Mouse (Mus musculus) hindbrain, embryonic 14.5 days (tissue): ENCODE measurements around the gene Slc9a3r2. TPM values are rescaled to one million over a fixed set of nuclear protein-coding genes. Genes with fewer than 3 reads are reported as not detected.

Experiments
- ATAC-seq: fragments of 200-750 bp; cut with Nextera tagmentation; 2 replicates; pipeline ENCODE4 v1.8.0; 2017; ENCODE audit warnings: moderate number of reproducible peaks, mild to moderate bottlenecking, moderate TSS enrichment, moderate library complexity; ENCODE audit not compliant: low FRiP score
- DNase-seq: peaks from one replicate; pipeline ENCODE4 v3.0.0-alpha.2; 2015; ENCODE audit warnings: low spot score
- H3K27ac ChIP-seq: fragments of 300-500 bp; sonication (generic); 2 replicates; pipeline ENCODE4 v1.5.1; 2014; ENCODE audit warnings: mild to moderate bottlenecking, moderate library complexity
- H3K27me3 ChIP-seq: fragments of 300-500 bp; sonication (generic); 2 replicates; pipeline ENCODE4 v1.6.1; 2014; ENCODE audit warnings: mild to moderate bottlenecking, low read length, mixed read lengths; ENCODE audit not compliant: control insufficient read depth, insufficient read depth
- H3K36me3 ChIP-seq: fragments of 300-500 bp; sonication (generic); replicated peaks from 2 replicates; pipeline ENCODE4 v1.6.1; 2014; ENCODE audit not compliant: control insufficient read depth, insufficient read depth
- H3K4me1 ChIP-seq: fragments of 300-500 bp; sonication (generic); replicated peaks from 2 replicates; pipeline ENCODE4 v1.6.1; 2014; ENCODE audit warnings: antibody characterized with exemption, low read length, mixed read lengths; ENCODE audit not compliant: control insufficient read depth, insufficient read depth
- H3K4me2 ChIP-seq: fragments of 300-500 bp; sonication (generic); replicated peaks from 2 replicates; pipeline ENCODE4 v1.6.1; 2014; ENCODE audit warnings: mild to moderate bottlenecking, moderate library complexity
- H3K4me3 ChIP-seq: fragments of 300-500 bp; sonication (generic); replicated peaks from 2 replicates; pipeline ENCODE4 v1.5.1; 2014; ENCODE audit warnings: mild to moderate bottlenecking, low read length
- H3K9ac ChIP-seq: fragments of 300-500 bp; sonication (generic); 2 replicates; pipeline ENCODE4 v1.6.1; 2014
- H3K9me3 ChIP-seq: fragments of 300-500 bp; sonication (generic); 2 replicates; pipeline ENCODE4 v1.6.1; 2016; ENCODE audit warnings: low read length; ENCODE audit not compliant: control insufficient read depth
- WGBS: fragments of 180-500 bp; shearing (Covaris S2); extraction: QIAGEN DNeasy Blood & Tissue Kit; methylation state at CpG from one replicate; pipeline ENCODE4 v1.1.7; 2014; 5-methylcytosine and 5-hydroxymethylcytosine counted together
- polyA plus RNA-seq: library from polyadenylated mRNA; unstranded; fragments of >200 nt; fragmentation: Nextera tagmentation; extraction: Ambion mirVana; gene quantifications from 2 replicates; pipeline ENCODE4 v1.2.1, GENCODE M21; 2014

The Slc9a3r2 gene
- polyA plus RNA-seq, 1 experiment from 2014 or later, result 53.5 TPM

DNA sequence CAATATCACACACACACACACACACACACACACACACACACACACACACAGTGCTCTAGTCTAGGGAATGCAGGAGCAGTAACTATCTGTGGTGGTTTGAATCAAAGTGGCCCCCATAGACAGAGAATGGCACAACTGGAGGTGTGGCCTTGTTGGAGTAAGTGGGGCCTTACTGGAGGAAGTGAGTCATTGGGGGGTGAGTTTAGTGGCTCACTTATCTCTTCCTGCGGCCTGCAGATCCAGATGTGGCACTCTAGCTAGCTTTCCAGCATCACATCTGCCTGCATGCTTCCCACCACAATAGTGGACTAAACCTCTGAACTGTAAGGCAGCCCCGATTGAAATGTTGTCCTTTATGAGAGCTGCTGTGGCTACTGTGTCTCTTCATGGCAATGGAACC, 39.4 kb downstream of the Slc9a3r2 start:
- WGBS, result 95% methylated on average over 2 of the region's 2 CpGs
- Histone ChIP-seq H3K9ac (no peak overlapping the region), H3K36me3 (peaks cover 74% of the 10 kb centered on the region), H3K4me2 (no peak overlapping the region), H3K27me3 (no peaks in the 10 kb centered on the region), H3K9me3 (no peaks in the 10 kb centered on the region), H3K4me3 (no peak overlapping the region), H3K4me1 (no peaks in the 10 kb centered on the region), H3K27ac (no peak overlapping the region)
- ATAC-seq (no peak), DNase-seq (no peak)

DNA sequence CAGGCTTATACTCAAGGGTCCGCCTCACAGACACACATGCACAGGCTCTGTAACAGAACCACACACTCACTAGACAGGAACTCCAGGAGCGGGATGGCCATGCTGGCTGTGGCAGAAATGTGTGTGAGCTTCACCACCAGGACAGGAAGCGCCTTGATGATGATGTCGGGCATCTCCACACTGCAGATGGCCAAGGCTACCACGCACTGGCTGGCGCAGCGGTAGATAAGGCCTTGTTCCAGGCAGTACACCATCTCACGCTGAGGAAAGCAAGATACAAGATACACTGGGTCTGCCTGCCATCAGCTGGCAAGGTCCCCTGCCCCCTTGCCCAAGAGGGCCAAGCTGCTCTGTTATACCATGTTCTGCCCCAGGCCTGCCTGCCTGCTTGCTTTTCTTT, 41.3 kb downstream of the Slc9a3r2 start:
- Histone ChIP-seq H3K36me3 (peaks cover 73% of the 10 kb centered on the region), H3K27me3 (no peaks in the 10 kb centered on the region), H3K9ac (no peak overlapping the region), H3K4me2 (no peak overlapping the region), H3K27ac (no peak overlapping the region), H3K4me3 (no peak overlapping the region), H3K9me3 (no peaks in the 10 kb centered on the region), H3K4me1 (no peaks in the 10 kb centered on the region)
- no peak for ATAC-seq
- no peak for DNase-seq
- WGBS, result 94% methylated on average over 8 of the region's 8 CpGs

DNA sequence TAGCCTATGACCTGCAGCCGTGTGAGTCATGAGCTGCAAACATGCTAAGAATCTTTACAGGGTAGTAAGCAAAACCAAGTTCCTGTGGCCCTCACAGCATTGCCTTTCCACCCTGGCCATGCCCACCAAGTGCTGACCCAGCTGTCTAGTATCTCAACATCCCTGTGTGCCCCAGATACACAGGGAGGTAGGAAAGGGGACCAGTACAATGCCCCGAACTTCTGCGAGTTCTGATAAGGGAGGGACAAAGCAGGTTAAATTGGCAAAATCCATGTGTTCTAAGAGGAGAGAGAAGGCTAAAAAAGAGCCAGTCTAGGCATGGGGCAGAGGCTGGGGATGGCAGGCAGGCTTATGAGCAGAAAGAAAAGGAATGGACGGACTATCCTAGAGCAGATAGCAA, 41.8 kb downstream of the Slc9a3r2 start:
- no peak for ATAC-seq
- no peaks in the 10 kb centered on the region for H3K9me3 ChIP-seq

DNA sequence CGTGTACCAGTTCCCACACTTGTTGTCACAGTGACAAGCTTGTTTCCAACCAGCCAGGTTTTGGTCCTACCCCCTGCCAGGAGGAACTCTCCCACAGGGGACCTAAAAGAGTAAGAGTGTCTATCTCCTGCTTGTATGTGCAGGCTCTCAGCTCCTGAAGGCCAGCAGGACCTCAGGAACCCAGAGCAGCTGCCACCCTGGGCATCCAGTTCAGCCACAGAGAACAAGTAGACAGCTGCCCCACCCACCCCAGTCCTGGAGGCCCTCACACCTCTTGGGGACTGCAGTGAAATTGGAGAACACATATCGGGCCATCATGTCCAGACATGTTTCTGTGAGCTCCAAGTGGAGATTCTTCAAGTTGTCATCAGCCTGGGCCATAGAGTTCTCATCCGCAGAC, 45.6 kb downstream of the Slc9a3r2 start:
- no peaks in the 10 kb centered on the region for H3K4me1 ChIP-seq
- DNase-seq (no peak), ATAC-seq (no peak)
- WGBS, result 93% methylated on average over 3 of the region's 3 CpGs
- peaks cover 91% of the 10 kb centered on the region for H3K36me3 ChIP-seq
- no peak overlapping the region for H3K9ac ChIP-seq
- no peak overlapping the region for H3K4me3 ChIP-seq
- no peak overlapping the region for H3K27ac ChIP-seq
- H3K27me3 ChIP-seq, result no peaks in the 10 kb centered on the region
- no peak overlapping the region for H3K4me2 ChIP-seq
- no peaks in the 10 kb centered on the region for H3K9me3 ChIP-seq

More for the DNA sequence above, 41.8 kb downstream of the Slc9a3r2 start:
- H3K27ac ChIP-seq, result no peak overlapping the region
- no peak for DNase-seq
- H3K4me1 ChIP-seq, result no peaks in the 10 kb centered on the region
- peaks cover 72% of the 10 kb centered on the region for H3K36me3 ChIP-seq
- H3K4me2 ChIP-seq, result no peak overlapping the region
- H3K9ac ChIP-seq, result no peak overlapping the region
- WGBS, result 94% methylated on average over 4 of the region's 4 CpGs
- no peaks in the 10 kb centered on the region for H3K27me3 ChIP-seq
- H3K4me3 ChIP-seq, result no peak overlapping the region

DNA sequence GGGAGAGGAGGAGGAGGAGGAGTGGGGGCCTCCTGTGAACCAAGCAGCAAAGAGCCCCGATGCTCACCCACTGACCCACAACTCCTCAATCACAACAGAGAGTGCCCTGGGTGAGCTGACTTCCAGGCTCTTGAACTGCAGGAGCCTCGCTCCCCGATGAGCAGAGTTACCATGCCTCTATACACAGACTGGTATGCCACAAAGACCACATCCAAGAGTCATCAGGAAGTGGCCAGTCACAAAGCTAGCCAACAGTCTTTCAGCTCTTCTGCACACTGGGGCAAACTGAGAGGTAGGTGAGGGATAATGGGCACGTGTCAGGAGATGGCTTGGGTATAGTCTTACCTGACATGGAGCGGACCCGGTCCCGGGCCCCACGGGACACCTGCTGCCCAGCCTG, 46.2 kb downstream of the Slc9a3r2 start:
- WGBS, result 92% methylated on average over 8 of the region's 8 CpGs
- ATAC-seq, result no peak
- Histone ChIP-seq H3K27me3 (no peaks in the 10 kb centered on the region), H3K4me1 (no peaks in the 10 kb centered on the region), H3K4me2 (no peak overlapping the region), H3K9me3 (no peaks in the 10 kb centered on the region), H3K27ac (no peak overlapping the region), H3K36me3 (peaks cover 96% of the 10 kb centered on the region), H3K9ac (no peak overlapping the region), H3K4me3 (no peak overlapping the region)
- DNase-seq, result no peak

DNA sequence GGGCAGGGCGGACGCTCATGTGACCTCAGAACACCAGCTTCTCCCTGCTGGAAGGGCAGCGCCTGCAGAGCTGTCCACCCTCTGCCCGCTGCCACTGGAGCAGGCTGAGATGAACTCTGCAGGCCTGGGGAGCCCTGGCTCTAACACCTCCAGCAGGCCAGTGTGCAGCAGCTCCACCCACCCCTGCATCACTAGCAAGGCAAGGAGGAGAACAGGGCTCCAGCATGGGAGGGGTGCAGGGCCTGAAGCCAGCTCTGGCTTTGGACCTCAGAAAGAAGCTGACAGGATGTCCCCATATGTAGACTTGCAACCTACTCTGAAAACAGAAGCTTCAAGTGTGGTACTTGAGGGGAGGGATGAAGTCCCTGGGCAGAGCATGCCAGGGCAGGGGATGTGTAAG, 49.6 kb downstream of the Slc9a3r2 start:
- Histone ChIP-seq H3K27ac (no peak overlapping the region), H3K9me3 (no peaks in the 10 kb centered on the region), H3K4me3 (no peak overlapping the region), H3K36me3 (peaks cover 97% of the 10 kb centered on the region), H3K4me2 (no peak overlapping the region), H3K27me3 (no peaks in the 10 kb centered on the region), H3K4me1 (no peaks in the 10 kb centered on the region), H3K9ac (no peak overlapping the region)
- 93% methylated on average over 4 of the region's 4 CpGs for WGBS
- ATAC-seq, result no peak
- no peak for DNase-seq

DNA sequence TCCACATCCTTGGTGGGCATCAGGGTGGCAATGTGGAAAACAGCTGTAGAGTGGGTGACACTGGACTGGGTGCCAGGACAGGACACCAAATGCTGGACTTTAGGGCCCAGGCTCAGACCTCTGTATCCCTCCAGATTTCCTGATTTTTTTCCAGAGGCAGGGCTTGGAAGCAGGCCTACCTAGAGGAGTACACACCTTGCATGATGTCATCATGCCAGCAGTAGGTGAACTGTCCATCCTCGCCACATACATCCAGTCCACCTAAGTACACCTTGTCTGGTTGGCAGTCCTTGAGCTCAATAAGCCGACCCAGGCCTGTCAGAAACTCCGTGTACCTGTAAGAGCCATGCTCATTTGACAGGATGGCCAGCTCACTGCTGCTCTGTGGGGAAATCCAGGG, 52.1 kb downstream of the Slc9a3r2 start:
- Histone ChIP-seq H3K9ac (no peak overlapping the region), H3K9me3 (no peaks in the 10 kb centered on the region), H3K27me3 (no peaks in the 10 kb centered on the region), H3K4me3 (no peak overlapping the region), H3K4me2 (no peak overlapping the region), H3K4me1 (no peaks in the 10 kb centered on the region), H3K36me3 (peaks cover 99% of the 10 kb centered on the region), H3K27ac (no peak overlapping the region)
- ATAC-seq, result no peak
- 98% methylated on average over 3 of the region's 3 CpGs for WGBS
- no peak for DNase-seq

DNA sequence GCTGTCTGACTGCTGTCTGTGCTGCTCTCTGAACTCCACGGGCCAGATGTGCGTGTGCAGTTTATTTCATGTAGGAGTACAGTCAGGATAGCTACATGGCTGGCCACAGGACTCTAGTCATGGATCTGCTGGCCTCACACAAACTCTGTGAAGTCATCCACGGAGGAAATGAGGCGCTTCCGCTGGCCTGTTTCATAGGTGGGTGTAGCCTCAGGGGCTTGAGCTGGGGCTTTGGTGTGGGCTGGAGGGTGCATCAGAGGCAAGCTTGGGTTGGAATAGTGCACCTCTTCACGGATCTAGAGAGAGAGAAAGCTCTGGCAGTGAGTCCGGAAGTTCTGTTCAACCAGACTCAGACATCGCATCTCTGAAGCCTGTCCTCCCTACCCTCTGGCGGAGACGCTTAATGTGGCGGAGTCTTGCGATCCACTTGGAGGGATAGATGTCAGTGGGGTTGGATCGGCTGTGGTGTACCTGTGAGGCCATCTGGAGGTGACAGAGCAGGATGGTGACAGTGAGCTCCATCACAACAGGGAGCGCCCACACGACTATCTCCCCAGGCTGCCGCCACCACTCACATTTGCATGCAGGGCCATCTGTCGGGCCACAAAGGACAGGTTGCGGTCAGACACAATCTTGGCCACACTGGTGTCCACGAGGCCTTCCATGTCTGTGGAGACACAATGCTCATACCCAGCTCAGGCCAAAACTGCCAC, 53.5 kb downstream of the Slc9a3r2 start:
- H3K27ac ChIP-seq, result no peak overlapping the region
- H3K36me3 ChIP-seq, result peaks cover 100% of the 10 kb centered on the region
- no peaks in the 10 kb centered on the region for H3K9me3 ChIP-seq
- no peak for DNase-seq
- no peak overlapping the region for H3K4me3 ChIP-seq
- no peak overlapping the region for H3K9ac ChIP-seq
- H3K27me3 ChIP-seq, result no peaks in the 10 kb centered on the region
- ATAC-seq, result no peak
- no peak overlapping the region for H3K4me2 ChIP-seq
- no peaks in the 10 kb centered on the region for H3K4me1 ChIP-seq
- 93% methylated on average over 19 of the region's 19 CpGs for WGBS

DNA sequence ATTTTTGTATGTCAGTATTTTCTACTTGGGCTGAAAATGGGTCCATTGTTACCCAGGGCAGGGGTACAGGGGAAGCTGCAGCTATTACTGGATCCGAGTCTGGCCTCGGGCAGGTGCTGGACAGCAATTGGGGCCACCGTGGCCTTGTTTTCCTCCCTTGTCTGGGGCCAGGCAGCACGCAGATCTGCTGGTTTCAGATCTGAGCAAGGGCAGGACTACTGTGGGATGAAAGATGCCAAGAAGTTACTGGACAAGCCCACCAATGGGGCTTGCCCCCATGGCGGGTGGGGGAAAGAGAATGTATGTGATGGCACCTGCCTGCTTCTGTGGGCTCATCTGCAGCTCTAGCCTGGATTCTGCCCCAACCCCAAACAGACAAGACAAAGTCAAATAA, 54.1 kb downstream of the Slc9a3r2 start:
- Histone ChIP-seq H3K9me3 (no peaks in the 10 kb centered on the region), H3K4me1 (no peaks in the 10 kb centered on the region), H3K27me3 (no peaks in the 10 kb centered on the region), H3K9ac (no peak overlapping the region), H3K36me3 (peaks cover 100% of the 10 kb centered on the region), H3K4me3 (no peak overlapping the region), H3K4me2 (no peak overlapping the region), H3K27ac (no peak overlapping the region)
- no peak for ATAC-seq
- DNase-seq, result no peak
- 91% methylated on average over 5 of the region's 5 CpGs for WGBS
